Mouse (Mus musculus): Measurements from ENCODE around the gene Qrsl1. TPM values are rescaled to one million over a fixed set of nuclear protein-coding genes. Genes with fewer than 3 reads are reported as not detected.

The Qrsl1 gene
- 22.3 and 22.4 TPM in 2 replicates for polyA plus RNA-seq (2012; rRNA removed)

DNA sequence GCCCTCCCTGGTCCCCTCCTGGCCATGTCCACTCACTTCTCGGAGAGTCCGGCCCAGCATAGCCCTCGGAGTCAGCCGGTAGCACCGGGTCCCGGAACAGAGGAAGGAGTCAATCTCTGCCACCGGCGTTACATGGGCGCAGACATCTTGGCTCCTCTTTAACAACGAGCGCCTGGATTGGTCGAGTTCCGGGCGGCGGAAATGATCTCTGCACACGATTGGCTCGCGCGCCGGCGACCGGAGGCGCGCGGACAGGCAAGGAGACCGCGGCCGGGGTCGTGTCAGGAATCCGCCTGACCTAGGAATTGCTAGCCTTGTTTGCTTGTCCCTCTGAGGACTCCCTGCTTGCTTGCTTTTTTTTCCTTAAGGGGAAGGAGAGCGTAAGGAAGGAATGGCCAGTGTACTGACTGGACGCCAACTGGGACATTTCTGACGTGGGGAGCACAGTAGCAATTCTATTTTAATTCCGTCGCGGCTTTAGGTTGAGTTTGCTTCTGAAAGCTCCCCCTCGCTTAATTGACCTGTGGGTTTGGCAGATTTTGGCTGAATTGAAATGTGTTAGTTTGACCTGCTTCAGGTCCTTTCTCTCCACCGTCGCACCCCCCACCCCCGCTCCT lies at the start of gene Qrsl1, which contains the start of gene Rtn4ip1:
Qrsl1 (minus strand) TSS at position 168 of the 617 bp plus-strand sequence.
Rtn4ip1 (plus strand) TSS at position 230 of the 617 bp plus-strand sequence.

Other genes with a start within 250 kb of the Qrsl1 start
- 10.6 and 11.2 TPM in 2 replicates for gene Rtn4ip1, start 62 bp upstream of the Qrsl1 start, polyA plus RNA-seq (2012; rRNA removed)
- gene Crybg1, start 247.1 kb upstream of the Qrsl1 start, polyA plus RNA-seq (2012; rRNA removed): 0.28 and 0.32 TPM in 2 replicates

All from central nervous system, embryonic 18 days (tissue).